Mouse (Mus musculus): Measurements from ENCODE around the gene Olfr395. TPM values are rescaled to one million over a fixed set of nuclear protein-coding genes. Genes with fewer than 3 reads are reported as not detected.
"Not testable (repeated sequence)": the region's sequence is repeated elsewhere in the genome, so short reads cannot be mapped to it uniquely, and the experiment has no call there.

The Olfr395 gene
- not detected in 2 replicates for polyA plus RNA-seq (2016; fragmentation: Nextera tagmentation; extraction: Ambion mirVana)

DNA sequence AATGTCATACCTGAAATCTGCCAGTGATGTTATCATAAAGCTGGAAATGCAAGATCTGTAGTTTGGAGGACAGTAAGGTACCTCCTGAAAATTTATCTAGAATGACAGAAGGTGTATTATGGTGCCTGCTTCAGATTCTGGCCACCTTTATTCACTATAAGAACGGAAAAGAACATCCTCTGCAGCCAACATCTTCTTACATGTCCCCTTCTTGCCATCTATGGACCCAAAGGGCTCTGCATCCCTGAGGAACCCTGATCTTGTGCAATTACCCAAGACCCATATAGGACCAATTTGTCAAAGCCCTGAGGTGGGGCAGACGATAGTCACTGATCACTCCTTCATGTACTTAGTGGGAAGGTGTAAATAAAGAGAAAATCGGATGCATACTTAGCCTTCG, at the start of gene Olfr395:
Gene Olfr395, minus strand, starts transcription at position 101 of the 400 bp plus-strand sequence.
- WGBS: 80% methylated on average over 4 of the region's 4 CpGs

DNA sequence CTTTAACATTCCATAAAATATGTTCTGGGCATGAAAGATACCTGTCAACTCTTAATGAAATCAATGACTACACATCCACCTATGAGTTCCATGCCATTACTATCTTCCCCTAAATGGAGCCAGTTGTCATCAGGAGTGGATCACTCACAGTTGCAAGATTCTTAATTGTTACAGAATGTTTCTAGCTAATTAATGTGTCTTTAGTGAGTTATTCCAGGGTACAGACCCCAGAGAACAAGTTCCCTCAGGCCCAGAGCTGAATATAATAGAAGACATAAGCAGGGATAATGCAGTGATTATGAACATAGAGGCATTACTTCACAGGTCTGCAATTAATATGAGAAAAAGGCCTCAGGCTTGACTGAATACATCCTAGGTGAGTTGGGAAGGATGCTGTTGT, 27.3 kb upstream of the Olfr395 start, which contains the start of gene Olfr23:
Gene Olfr23, plus strand, starts transcription at position 301 of the 400 bp plus-strand sequence.
- DNase-seq (ENCODE audit: extremely low spot score, low spot score): no peak
- no peak within 1 kb of the TSS for H3K4me3 ChIP-seq
- no peaks in the 10 kb centered on the region for H3K36me3 ChIP-seq (replicated peaks)
- no peak within 1 kb of the TSS for H3K27ac ChIP-seq
- peaks cover 38% of the 10 kb centered on the region for H3K9me3 ChIP-seq
- no peaks in the 10 kb centered on the region for H3K4me1 ChIP-seq
- H3K27me3 ChIP-seq (ENCODE audit: poor library complexity, severe bottlenecking): no peaks in the 10 kb centered on the region

More for the DNA sequence above, at the start of gene Olfr395:
- H3K36me3 ChIP-seq (replicated peaks); H3K27ac ChIP-seq; H3K4me1 ChIP-seq; DNase-seq (ENCODE audit: extremely low spot score, low spot score); H3K4me3 ChIP-seq; H3K27me3 ChIP-seq (ENCODE audit: poor library complexity, severe bottlenecking): not testable (repeated sequence)
- peaks cover 26% of the 10 kb centered on the region for H3K9me3 ChIP-seq

DNA sequence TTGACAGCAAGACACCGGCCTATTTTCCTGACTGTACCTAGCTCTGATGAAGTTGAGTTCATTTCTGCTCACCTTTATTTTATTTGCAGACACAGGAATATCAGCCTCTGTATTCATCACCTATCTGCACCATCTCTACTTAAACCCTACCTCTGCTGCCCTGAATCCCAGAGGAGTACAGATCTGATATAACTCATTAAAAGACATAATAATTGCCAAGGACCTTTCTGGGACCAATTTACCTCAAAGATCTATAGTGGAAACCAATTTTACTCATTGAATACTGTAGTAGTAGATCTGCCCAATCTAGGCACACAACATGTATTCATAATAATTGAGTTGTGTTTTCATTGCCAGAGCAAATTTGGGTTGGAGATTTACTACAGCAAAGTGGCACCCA, 18.4 kb downstream of the Olfr395 start, which contains the start of gene Olfr394:
Gene Olfr394, minus strand, starts transcription at position 101 of the 400 bp plus-strand sequence.
- Histone ChIP-seq H3K4me3 (no peak within 1 kb of the TSS), H3K4me1 (no peaks in the 10 kb centered on the region), H3K9me3 (peaks cover 30% of the 10 kb centered on the region), H3K36me3 (replicated peaks) (no peaks in the 10 kb centered on the region), H3K27ac (no peak within 1 kb of the TSS), H3K27me3 (ENCODE audit: poor library complexity, severe bottlenecking) (no peaks in the 10 kb centered on the region)
- no peak for DNase-seq (ENCODE audit: extremely low spot score, low spot score)
- 93% methylated on average over 1 of the region's 1 CpGs for WGBS

Other genes with a start within 250 kb of the Olfr395 start
- not detected in 2 replicates for gene Zfp735, start 220.5 kb downstream of the Olfr395 start, polyA plus RNA-seq (2016; fragmentation: Nextera tagmentation; extraction: Ambion mirVana)
- gene Olfr389, start 128.6 kb downstream of the Olfr395 start, polyA plus RNA-seq (2016; fragmentation: Nextera tagmentation; extraction: Ambion mirVana): not detected in 2 replicates
- gene Olfr390, start 126.3 kb downstream of the Olfr395 start, polyA plus RNA-seq (2016; fragmentation: Nextera tagmentation; extraction: Ambion mirVana): not detected in 2 replicates
- not detected in 2 replicates for gene Olfr391-ps, start 106.2 kb downstream of the Olfr395 start, polyA plus RNA-seq (2016; fragmentation: Nextera tagmentation; extraction: Ambion mirVana)
- gene Olfr392, start 92.2 kb downstream of the Olfr395 start, polyA plus RNA-seq (2016; fragmentation: Nextera tagmentation; extraction: Ambion mirVana): not detected in 2 replicates
- not detected in 2 replicates for gene Olfr393, start 57.8 kb downstream of the Olfr395 start, polyA plus RNA-seq (2016; fragmentation: Nextera tagmentation; extraction: Ambion mirVana)
- gene Olfr394, start 18.5 kb downstream of the Olfr395 start, polyA plus RNA-seq (2016; fragmentation: Nextera tagmentation; extraction: Ambion mirVana): not detected in 2 replicates
- not detected in 2 replicates for gene Olfr23, start 27.4 kb upstream of the Olfr395 start, polyA plus RNA-seq (2016; fragmentation: Nextera tagmentation; extraction: Ambion mirVana)
- gene Olfr397, start 51.5 kb upstream of the Olfr395 start, polyA plus RNA-seq (2016; fragmentation: Nextera tagmentation; extraction: Ambion mirVana): not detected in 2 replicates
- not detected in 2 replicates for gene Olfr398, start 81.1 kb upstream of the Olfr395 start, polyA plus RNA-seq (2016; fragmentation: Nextera tagmentation; extraction: Ambion mirVana)
- gene Olfr139, start 147.3 kb upstream of the Olfr395 start, polyA plus RNA-seq (2016; fragmentation: Nextera tagmentation; extraction: Ambion mirVana): not detected in 2 replicates
- not detected in 2 replicates for gene Olfr399, start 147.3 kb upstream of the Olfr395 start, polyA plus RNA-seq (2016; fragmentation: Nextera tagmentation; extraction: Ambion mirVana)
- not detected in 2 replicates for gene Zfp616, start 160.7 kb upstream of the Olfr395 start, polyA plus RNA-seq (2016; fragmentation: Nextera tagmentation; extraction: Ambion mirVana)
- not detected in 2 replicates for gene Olfr401, start 204.4 kb upstream of the Olfr395 start, polyA plus RNA-seq (2016; fragmentation: Nextera tagmentation; extraction: Ambion mirVana)
- gene Olfr402, start 244.2 kb upstream of the Olfr395 start, polyA plus RNA-seq (2016; fragmentation: Nextera tagmentation; extraction: Ambion mirVana): not detected in 2 replicates

All from forebrain, embryonic 10.5 days (tissue).